Mouse (Mus musculus): ENCODE measurements around the gene Otor.

Otor gene

GRCm38 (mm10) chr2:143131098-143131646, 52.9 kb downstream of the Otor start:
- DNase-seq (ENCODE audit: low spot score) = no peak
